Mouse (Mus musculus): ENCODE data around the gene Arl3. TPM values are rescaled to one million over a fixed set of nuclear protein-coding genes. Genes with fewer than 3 reads are reported as not detected.

Gene Arl3
- polyA plus RNA-seq, 1 experiment from 2014 or later, result 141 TPM

DNA sequence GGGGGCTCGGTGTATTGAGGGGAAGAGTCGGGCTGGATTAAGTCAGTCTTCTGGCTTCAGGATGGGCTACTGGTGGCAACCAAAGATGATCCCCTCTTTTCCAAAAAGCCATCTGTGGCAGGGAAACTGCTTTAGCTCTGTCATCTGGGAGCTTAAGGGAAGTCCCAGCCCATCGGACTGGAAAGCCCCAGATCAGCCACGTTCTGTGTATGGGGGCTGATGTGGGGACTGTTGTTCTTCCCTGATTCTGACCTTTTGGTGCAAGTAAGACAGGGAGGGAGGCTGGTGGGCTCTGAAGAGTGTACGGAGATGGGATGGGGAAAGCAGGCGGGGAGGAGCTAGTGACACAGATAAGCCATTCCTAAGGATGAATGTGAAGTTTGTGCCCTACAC, 48.9 kb downstream of the Arl3 start:
- Histone ChIP-seq H3K9me3 (ENCODE audit: control insufficient read depth, low read length) (no peaks in the 10 kb centered on the region), H3K4me2 (replicated peaks) (peak overlapping the region; percentile 48), H3K4me3 (replicated peaks; ENCODE audit: low read length) (peak overlapping the region; percentile 14; the same call in 1 of the 2 replicates), H3K27me3 (ENCODE audit: control insufficient read depth, insufficient read depth, low read length) (no peaks in the 10 kb centered on the region), H3K9ac (peak overlapping the region; percentile 43; the same call in 1 of the 2 replicates), H3K36me3 (replicated peaks; ENCODE audit: control insufficient read depth, insufficient read depth) (no peaks in the 10 kb centered on the region), H3K27ac (peak overlapping the region; percentile 83), H3K4me1 (replicated peaks; ENCODE audit: control insufficient read depth, insufficient read depth, low read length) (peaks cover 60% of the 10 kb centered on the region)
- WGBS, result 10% methylated on average over 6 of the region's 6 CpGs
- ATAC-seq (ENCODE audit: low FRiP score) (no peak), DNase-seq (ENCODE audit: low spot score) (no peak)

GRCm38 (mm10) chr19:46523480-46524151, 49.4 kb downstream of the Arl3 start:
- H3K36me3 ChIP-seq (replicated peaks; ENCODE audit: control insufficient read depth, insufficient read depth), result no peaks in the 10 kb centered on the region
- peak overlapping the region; percentile 43; the same call in 1 of the 2 replicates for H3K9ac ChIP-seq
- no peak for DNase-seq (ENCODE audit: low spot score)
- peak overlapping the region; percentile 14; the same call in 1 of the 2 replicates for H3K4me3 ChIP-seq (replicated peaks; ENCODE audit: low read length)
- whole genome bisulfite sequencing, result 2% methylated on average over 20 of the region's 20 CpGs
- H3K4me1 ChIP-seq (replicated peaks; ENCODE audit: control insufficient read depth, insufficient read depth, low read length), result peaks cover 60% of the 10 kb centered on the region
- H3K27me3 ChIP-seq (ENCODE audit: control insufficient read depth, insufficient read depth, low read length), result no peaks in the 10 kb centered on the region
- H3K4me2 ChIP-seq (replicated peaks), result peak overlapping the region; percentile 48
- peak overlapping the region; percentile 83 for H3K27ac ChIP-seq
- peak; percentile 85 for ATAC-seq (ENCODE audit: low FRiP score)
- no peaks in the 10 kb centered on the region for H3K9me3 ChIP-seq (ENCODE audit: control insufficient read depth, low read length)

GRCm38 (mm10) chr19:46523131-46523479, 49.9 kb downstream of the Arl3 start:
- H3K9me3 ChIP-seq (ENCODE audit: control insufficient read depth, low read length), result no peaks in the 10 kb centered on the region
- peak overlapping the region; percentile 48 for H3K4me2 ChIP-seq (replicated peaks)
- H3K9ac ChIP-seq, result 0 out of 2 replicates have a peak overlapping the region, but pooled peaks have one; percentile 43
- H3K27ac ChIP-seq, result peak overlapping the region; percentile 83
- H3K4me3 ChIP-seq (replicated peaks; ENCODE audit: low read length), result no peak overlapping the region
- no peaks in the 10 kb centered on the region for H3K27me3 ChIP-seq (ENCODE audit: control insufficient read depth, insufficient read depth, low read length)
- H3K36me3 ChIP-seq (replicated peaks; ENCODE audit: control insufficient read depth, insufficient read depth), result no peaks in the 10 kb centered on the region
- no peak for ATAC-seq (ENCODE audit: low FRiP score)
- no peak for DNase-seq (ENCODE audit: low spot score)
- peaks cover 60% of the 10 kb centered on the region for H3K4me1 ChIP-seq (replicated peaks; ENCODE audit: control insufficient read depth, insufficient read depth, low read length)

DNA sequence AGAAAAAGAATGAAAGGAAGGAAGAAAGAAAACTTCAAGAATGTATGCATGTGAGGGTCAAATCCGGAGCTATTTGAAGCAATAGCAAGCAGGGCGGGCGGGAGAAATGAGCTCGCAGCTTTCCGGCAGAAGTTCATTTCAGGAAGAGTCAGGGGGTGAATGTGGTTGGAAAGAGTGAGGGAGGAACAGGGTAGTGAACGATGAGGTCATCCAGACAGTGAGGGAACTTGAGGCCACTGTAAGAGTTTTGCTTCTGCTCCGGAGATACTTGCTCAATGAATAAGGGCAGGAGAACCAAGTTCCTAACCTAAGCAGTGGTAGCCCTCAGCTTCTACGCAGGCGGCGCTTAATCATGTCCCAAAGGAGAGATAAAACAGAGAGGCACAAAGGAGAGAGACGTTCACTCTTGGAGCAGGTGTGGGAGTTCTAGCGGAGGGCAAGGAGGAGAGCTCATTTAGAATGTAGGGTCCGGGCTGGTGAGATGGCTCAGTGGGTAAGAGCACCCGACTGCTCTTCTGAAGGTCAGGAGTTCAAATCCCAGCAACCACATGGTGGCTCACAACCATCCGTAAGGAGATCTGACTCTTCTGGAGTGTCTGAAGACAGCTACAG, 50.5 kb downstream of the Arl3 start:
- H3K27me3 ChIP-seq (ENCODE audit: control insufficient read depth, insufficient read depth, low read length), result no peaks in the 10 kb centered on the region
- no peak overlapping the region for H3K4me3 ChIP-seq (replicated peaks; ENCODE audit: low read length)
- H3K4me2 ChIP-seq (replicated peaks), result no peak overlapping the region
- H3K4me1 ChIP-seq (replicated peaks; ENCODE audit: control insufficient read depth, insufficient read depth, low read length), result peaks cover 60% of the 10 kb centered on the region
- H3K9ac ChIP-seq, result no peak overlapping the region
- no peak for DNase-seq (ENCODE audit: low spot score)
- H3K9me3 ChIP-seq (ENCODE audit: control insufficient read depth, low read length), result no peaks in the 10 kb centered on the region
- H3K36me3 ChIP-seq (replicated peaks; ENCODE audit: control insufficient read depth, insufficient read depth), result no peaks in the 10 kb centered on the region
- ATAC-seq (ENCODE audit: low FRiP score), result no peak
- 38% methylated on average over 15 of the region's 15 CpGs for WGBS
- peak overlapping the region; percentile 83; the same call in 1 of the 2 replicates for H3K27ac ChIP-seq

- Histone ChIP-seq H3K4me3 (replicated peaks; ENCODE audit: low read length) (no peak overlapping the region), H3K36me3 (replicated peaks; ENCODE audit: control insufficient read depth, insufficient read depth) (peaks cover 7% of the 10 kb centered on the region; the same call in 1 of the 2 replicates), H3K27me3 (ENCODE audit: control insufficient read depth, insufficient read depth, low read length) (no peaks in the 10 kb centered on the region), H3K4me1 (replicated peaks; ENCODE audit: control insufficient read depth, insufficient read depth, low read length) (peaks cover 56% of the 10 kb centered on the region), H3K9me3 (ENCODE audit: control insufficient read depth, low read length) (no peaks in the 10 kb centered on the region), H3K27ac (no peak overlapping the region), H3K4me2 (replicated peaks) (no peak overlapping the region), H3K9ac (no peak overlapping the region)
- no peak for ATAC-seq (ENCODE audit: low FRiP score)
- DNase-seq (ENCODE audit: low spot score), result no peak
Measured at GRCm38 (mm10) chr19:46521698-46522097, 51.3 kb downstream of the Arl3 start.

- DNase-seq (ENCODE audit: low spot score) (no peak), ATAC-seq (ENCODE audit: low FRiP score) (no peak)
- H3K27me3 ChIP-seq (ENCODE audit: control insufficient read depth, insufficient read depth, low read length), result no peaks in the 10 kb centered on the region
- H3K9ac ChIP-seq, result peak overlapping the region; percentile 48
- WGBS, result 9% methylated on average over 5 of the region's 5 CpGs
- no peak overlapping the region for H3K4me3 ChIP-seq (replicated peaks; ENCODE audit: low read length)
- H3K27ac ChIP-seq, result no peak overlapping the region
- peaks cover 35% of the 10 kb centered on the region for H3K4me1 ChIP-seq (replicated peaks; ENCODE audit: control insufficient read depth, insufficient read depth, low read length)
- H3K36me3 ChIP-seq (replicated peaks; ENCODE audit: control insufficient read depth, insufficient read depth), result peaks cover 33% of the 10 kb centered on the region
- no peaks in the 10 kb centered on the region for H3K9me3 ChIP-seq (ENCODE audit: control insufficient read depth, low read length)
- H3K4me2 ChIP-seq (replicated peaks), result peak overlapping the region; percentile 37
Measured at GRCm38 (mm10) chr19:46518828-46519621, 54.0 kb downstream of the Arl3 start.

GRCm38 (mm10) chr19:46518352-46518787, 54.6 kb downstream of the Arl3 start:
- Histone ChIP-seq H3K9ac (peak overlapping the region; percentile 48), H3K36me3 (replicated peaks; ENCODE audit: control insufficient read depth, insufficient read depth) (peaks cover 40% of the 10 kb centered on the region), H3K27ac (no peak overlapping the region), H3K4me1 (replicated peaks; ENCODE audit: control insufficient read depth, insufficient read depth, low read length) (peaks cover 29% of the 10 kb centered on the region), H3K9me3 (ENCODE audit: control insufficient read depth, low read length) (no peaks in the 10 kb centered on the region), H3K27me3 (ENCODE audit: control insufficient read depth, insufficient read depth, low read length) (no peaks in the 10 kb centered on the region), H3K4me2 (replicated peaks) (peak overlapping the region; percentile 37), H3K4me3 (replicated peaks; ENCODE audit: low read length) (no peak overlapping the region)
- WGBS, result 0% methylated on average over 10 of the region's 13 CpGs
- ATAC-seq (ENCODE audit: low FRiP score), result peak; percentile 41; the same call in 1 of the 2 replicates
- DNase-seq (ENCODE audit: low spot score), result no peak

- Histone ChIP-seq H3K27me3 (ENCODE audit: control insufficient read depth, insufficient read depth, low read length) (no peaks in the 10 kb centered on the region), H3K9ac (no peak overlapping the region), H3K4me3 (replicated peaks; ENCODE audit: low read length) (no peak overlapping the region), H3K27ac (0 out of 2 replicates have a peak overlapping the region, but pooled peaks have one; percentile 2), H3K36me3 (replicated peaks; ENCODE audit: control insufficient read depth, insufficient read depth) (peaks cover 46% of the 10 kb centered on the region), H3K9me3 (ENCODE audit: control insufficient read depth, low read length) (no peaks in the 10 kb centered on the region), H3K4me2 (replicated peaks) (peak overlapping the region; percentile 37), H3K4me1 (replicated peaks; ENCODE audit: control insufficient read depth, insufficient read depth, low read length) (peaks cover 23% of the 10 kb centered on the region)
- 34% methylated on average over 11 of the region's 14 CpGs for WGBS
- ATAC-seq (ENCODE audit: low FRiP score), result peak; percentile 38; the same call in 1 of the 2 replicates
- DNase-seq (ENCODE audit: low spot score), result no peak
Measured at GRCm38 (mm10) chr19:46517529-46518351, 55.3 kb downstream of the Arl3 start.

All from hindbrain, embryonic 14.5 days (tissue).